Mouse (Mus musculus) frontal cortex, postnatal 14 days (tissue): ENCODE results near the gene Tmem268.

Source experiments
- DNase-seq, 2 experiments: peaks; one replicate each; pipeline ENCODE4 v3.0.0; 2022; ENCODE audit warnings: low spot score in 2 of 2

Tmem268 gene

GRCm38 (mm10) chr4:63555111-63555510, 3.5 kb upstream of the Tmem268 start:
- no peak for DNase-seq

- no peak for DNase-seq
These were observed 1.9 kb upstream of the Tmem268 start for GRCm38 (mm10) chr4:63556665-63557064.

DNA sequence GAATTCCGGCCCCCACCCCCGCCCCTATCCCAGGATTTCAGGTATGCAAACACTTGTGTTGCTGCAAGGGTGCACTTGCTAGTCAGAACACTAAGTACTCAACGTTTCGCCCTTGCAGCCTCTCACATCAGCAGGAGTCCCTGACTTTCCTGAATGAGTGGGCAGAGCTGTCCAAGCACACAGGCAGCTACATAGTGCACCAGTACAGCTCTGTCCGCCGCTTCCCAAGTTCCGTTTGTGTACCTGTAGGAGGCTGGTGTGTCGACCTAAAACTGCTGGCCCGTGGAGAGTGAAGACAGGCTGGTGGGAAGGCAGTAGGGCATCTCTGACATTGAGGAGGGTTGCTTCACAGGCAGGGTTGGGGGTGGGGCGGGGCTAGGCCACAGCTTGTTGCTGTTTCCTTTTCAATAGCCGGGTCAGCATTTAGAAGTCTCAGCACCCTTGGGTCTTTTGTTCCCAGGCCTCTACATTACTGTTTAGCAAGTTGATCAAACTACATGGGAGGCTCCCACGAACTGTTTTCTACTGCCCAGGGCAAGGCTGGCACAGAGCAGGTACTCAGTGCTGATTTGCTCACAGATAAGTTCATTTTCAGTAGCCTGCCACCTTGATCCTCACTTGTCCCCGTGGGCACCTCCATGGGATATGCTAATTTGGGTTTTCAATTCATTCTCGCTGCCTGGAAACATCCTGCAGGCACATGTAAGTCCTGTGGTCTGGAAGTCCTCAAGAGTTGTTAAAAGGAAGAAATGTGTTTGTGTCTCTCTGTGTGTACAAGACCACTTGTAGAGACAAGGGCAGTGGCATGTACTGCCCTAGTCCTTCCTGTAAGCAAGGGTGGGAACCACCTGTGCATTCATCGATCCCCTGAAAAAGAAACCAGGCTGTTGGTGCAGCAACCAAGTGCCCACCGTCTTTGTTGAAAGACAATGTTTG, 1.2 kb upstream of the Tmem268 start:
- DNase-seq, result no peak

DNA sequence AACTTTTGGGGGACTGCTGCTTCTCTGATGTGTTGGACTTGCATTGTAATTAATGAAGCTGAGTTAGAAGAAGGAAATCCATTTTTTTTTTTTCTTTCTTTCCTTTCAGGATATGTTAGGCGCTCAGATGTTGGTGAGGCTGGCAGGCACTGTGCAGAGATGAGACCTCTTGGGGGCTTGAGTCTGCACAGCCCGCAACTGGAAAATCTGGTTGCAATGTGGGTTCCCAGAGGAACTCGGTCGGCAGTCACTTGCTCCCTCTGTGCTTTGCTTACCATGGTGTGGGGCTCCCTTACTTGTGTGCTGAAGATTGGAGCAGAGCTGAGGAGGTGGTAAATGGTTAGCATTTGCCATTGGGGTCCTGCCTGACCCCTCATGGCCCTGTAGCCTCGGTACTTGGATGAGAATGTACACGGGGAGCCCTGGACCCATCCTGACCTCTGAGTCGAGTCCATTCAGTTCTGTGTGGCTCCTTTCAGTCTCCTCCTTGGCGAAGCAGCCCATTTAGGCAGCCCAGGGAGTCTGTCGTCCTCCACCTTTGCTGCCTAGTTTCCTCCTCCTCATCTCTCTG, 631 bp downstream of the Tmem268 start:
- no peak for DNase-seq

GRCm38 (mm10) chr4:63560079-63560478, 1.5 kb downstream of the Tmem268 start:
- no peak for DNase-seq

DNA sequence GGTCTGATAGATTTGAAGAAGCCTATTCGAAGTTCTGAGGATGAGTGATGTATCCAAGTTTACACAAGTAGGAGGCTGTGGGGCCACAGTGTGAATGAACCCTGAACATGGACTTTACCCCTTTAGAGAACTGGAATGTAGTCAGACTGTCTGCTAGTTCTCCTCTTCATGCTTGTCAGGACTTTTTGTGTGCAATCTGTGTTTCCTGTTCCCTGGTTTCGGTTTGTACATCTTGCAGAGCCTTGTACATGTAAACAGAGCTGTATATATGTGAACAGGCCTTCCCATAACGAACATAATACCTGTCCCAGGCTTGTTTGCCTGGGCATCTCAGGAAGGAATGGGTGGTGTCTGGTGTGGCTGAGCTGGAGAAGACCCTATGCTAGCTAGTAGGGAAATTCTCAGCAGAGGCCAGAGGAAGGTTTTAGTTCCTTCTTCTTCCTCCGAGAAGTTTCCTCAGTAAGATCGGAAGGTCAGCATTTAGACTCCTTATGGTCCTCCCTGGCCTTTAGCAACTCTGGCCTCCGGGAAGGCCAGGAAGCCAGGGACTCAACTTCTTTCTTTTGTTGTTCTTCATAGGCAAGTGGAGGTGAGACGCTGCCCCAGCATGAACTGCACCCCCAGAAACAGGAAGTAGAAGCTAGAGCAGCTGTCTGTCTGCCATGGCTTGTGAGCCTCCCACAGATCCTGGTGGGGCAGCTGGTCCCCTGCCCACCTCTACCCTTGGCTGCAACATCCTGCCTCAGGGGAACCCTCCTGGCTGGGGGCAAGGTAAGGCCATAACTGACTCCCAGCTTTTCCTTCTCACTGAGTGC, 3.5 kb downstream of the Tmem268 start:
- no peak for DNase-seq

DNA sequence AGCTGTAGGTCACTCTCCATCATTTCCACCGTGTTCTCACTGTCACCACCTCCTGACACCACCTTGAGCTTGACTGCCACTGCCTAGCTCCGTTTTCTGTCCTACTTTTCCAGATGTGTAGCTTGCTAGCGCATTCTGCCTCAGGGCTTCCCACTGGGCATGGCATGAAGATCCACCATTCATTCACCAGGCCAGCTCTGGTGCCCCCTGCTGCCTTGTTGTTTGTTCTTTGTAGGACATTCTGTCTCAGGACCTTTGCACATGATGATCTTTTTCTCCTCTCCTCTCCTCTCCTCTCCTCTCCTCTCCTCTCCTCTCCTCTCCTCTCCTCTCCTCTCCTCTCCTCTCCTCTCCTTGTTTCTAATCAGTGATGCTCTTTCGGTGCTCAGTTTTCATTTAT, 4.2 kb downstream of the Tmem268 start:
- DNase-seq, result no peak

DNA sequence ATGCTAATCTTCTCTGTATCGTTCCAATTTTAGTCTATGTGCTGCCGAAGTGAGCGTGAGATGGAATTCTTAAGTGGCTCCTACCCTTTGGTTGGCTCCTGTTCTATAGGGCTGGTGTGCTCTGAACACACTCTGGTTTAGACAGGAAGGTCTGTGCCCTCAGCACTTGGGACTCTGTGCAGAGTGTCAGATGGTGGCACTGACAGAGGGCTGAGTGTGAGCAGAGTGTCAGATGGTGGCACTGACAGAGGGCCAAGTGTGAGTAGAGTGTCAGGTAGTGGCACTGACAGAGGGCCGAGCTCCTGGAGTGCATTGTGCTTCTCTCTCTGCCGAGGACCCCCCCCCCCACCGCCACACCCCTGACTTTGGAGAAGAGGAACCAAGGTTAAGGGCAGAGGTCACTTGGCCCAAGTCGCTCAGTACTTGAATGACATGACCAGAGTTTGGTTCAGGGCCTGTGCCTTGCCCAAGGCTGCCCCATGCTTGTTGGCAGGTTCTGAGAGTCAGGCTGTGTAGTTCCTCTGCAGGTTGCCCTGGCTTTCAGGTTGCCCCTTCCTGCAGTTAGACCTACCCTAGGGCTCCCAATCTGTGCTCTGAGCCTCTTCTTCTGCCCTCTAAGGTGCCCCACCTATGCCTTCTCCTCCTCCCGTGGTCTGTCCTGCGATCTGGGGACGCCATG, 9.3 kb downstream of the Tmem268 start:
- no peak for DNase-seq

GRCm38 (mm10) chr4:63569322-63569721, 10.7 kb downstream of the Tmem268 start:
- DNase-seq, result no peak

DNA sequence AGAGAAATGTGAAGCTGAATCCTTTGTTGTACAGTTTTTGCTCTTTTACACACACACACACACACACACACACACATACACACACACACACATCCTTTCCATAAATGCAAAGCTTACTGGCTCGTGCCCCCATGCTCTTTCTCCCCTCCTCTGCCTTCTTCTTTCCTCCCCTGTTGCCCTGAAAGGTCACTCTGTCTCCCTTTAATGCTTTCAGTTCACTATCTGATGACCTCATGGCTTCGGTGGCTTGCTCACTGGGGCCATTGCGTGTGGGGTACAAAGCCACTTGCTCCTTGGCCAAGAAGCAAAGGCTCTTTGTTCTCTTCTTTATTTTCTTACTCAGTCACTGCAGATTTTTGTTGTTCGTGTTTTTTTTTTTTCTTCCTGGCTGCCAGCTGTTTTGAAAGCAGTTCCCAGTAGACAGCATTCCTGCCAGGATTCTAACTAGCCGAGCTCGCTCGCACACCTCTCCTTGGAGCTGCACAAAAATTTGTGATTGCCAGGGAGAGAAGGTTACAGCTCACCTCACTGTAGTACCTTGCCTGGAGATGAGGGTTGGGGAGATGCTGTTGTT, 11.7 kb downstream of the Tmem268 start:
- DNase-seq, result no peak

DNA sequence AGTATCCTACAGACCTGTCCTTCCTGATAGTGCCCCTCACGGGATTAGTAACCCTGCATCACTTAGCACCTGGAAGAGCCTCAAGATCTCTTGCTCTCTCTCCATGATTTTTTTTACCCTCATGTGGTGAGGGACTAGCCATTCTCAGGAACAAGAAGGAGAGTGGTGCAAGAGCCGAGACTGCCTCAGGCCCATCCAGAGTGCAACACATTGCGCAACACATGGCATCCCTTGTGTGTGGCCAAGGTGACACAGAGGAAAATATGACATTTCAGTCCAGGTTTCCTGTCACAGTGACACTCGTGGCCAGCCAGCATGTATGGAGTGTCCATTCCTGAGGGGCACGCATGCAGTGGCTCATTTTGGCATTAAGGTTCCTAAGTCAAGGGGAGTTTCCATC, 14.0 kb downstream of the Tmem268 start:
- no peak for DNase-seq

- no peak for DNase-seq
These were observed 21.1 kb downstream of the Tmem268 start for GRCm38 (mm10) chr4:63579649-63580048.

- DNase-seq, result no peak
These were observed 21.5 kb downstream of the Tmem268 start for GRCm38 (mm10) chr4:63580078-63580477.

DNA sequence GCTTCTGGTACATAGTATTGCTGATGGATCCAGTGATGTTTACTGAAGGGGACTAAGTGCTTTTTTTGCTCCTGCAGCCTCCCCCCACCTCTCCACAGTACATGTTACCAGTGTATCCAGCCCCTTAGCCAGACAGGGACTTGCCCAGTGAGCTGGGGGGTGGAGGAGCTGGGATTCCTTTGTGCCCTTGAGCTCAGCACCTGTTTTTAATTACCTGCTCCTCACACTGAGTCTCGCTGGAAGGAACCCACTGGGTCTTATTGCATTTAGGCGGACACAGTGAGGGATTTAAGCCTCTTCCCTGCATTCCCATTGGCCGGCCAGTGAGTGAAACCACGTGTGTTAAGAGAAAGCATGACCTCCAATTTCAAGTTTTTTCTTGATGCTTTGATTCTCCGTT, 24.0 kb downstream of the Tmem268 start:
- no peak for DNase-seq

DNA sequence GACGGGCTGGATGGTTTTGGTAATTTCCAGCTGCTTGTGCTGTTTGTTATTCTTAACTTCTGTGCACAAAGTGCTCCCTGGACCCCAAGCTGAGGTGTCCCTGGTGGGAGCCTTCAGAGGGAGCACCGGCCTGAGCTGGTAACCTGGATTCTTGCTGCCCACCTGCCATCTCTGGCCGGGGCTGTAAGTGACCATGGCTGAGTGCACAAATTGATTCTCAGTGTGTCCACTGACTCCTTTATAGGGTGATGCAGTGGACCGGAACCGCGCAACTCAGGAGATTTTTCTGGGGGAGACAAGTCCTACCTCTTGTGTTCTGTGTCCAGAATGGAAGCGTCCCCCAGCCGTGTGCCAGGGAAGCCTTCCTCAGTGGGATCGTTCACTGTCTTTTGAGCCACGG, 26.6 kb downstream of the Tmem268 start:
- DNase-seq, result no peak

DNA sequence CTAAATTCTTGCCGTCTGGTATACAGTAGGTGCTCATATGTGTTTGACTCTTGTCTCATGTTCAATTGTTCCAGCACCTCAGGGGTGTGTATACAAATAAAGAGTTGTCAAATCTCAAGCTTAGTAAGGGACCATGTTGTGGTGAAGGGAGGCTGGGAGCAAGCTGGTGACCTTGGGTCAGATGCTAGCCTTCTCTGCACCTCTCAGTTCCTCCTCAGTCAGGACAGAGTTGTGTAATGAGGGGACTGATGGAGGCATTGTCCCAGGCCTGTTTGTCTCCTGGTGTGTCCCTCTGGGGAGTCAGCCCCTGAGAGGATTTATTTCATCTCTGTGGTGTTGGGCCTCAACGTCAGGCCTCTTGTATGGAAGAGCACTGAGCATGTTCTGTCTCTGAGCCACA, 27.7 kb downstream of the Tmem268 start:
- no peak for DNase-seq

- DNase-seq, result no peak
These were observed 31.4 kb downstream of the Tmem268 start for GRCm38 (mm10) chr4:63589987-63590386.

DNA sequence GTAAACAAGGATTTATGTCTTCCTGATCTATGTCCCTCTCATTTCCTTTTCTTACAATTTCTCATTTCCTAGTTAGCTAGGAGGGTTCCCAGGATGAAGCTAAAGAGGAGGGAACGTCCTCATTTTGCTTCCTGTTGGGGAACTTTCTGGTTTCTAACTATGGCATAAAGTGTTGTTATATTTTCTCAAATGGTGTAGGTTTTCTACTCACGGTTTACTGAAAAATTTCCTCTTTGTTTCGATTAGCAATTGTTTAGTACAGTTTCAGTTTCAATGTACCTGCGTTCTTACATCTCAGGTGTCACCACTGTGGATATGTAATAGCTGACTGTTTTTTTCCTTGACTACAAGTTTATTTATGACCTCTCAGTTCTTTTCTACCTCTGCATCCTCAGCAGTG, 32.0 kb downstream of the Tmem268 start:
- no peak for DNase-seq

- DNase-seq, result no peak
These were observed 36.0 kb downstream of the Tmem268 start for GRCm38 (mm10) chr4:63594459-63595110.

DNA sequence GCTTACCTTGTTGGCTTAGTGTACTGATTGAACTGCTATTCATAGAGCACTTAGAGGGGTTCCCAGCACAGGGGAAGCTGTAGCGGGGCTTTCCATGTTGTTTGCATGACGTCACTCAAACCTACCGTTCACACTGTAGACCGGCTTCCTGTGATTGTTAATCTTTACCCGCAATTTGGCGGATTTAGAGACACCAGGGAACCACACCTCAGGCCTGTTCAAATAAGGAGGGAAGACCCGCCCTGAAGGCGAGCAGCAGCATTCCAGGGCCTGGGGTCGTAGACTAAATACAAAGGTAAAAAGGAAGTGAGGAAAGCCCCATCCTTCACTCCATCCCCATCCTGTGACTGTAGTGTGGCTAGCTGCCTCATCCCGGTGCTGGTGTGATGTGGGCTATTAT, 36.7 kb downstream of the Tmem268 start:
- DNase-seq, result no peak

DNA sequence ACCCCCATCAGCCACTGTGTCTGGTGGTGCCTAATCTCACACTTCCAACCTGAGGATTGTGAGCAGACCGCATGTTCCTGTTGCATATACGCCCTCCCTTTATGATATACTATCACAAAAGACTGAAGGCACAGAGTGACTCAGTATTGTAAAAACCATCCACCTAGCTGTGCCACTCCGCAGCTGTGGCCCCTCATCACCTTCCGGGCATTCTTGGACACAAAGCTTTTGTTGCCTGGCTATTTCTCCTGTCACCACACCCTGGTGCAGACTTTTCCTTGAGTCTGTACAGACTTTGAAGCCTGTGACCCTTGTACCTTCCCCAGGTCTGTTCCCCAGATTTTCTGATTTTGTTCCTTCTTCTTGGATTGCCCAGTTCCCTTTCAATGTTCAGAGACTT, 37.4 kb downstream of the Tmem268 start:
- no peak for DNase-seq
